Mouse (Mus musculus) embryonic fibroblast, embryonic 13.5 days (primary cell): ENCODE data around the gene Nvl.

ENCODE experiments used
- CTCF ChIP-seq: IDR thresholded peaks from 2 replicates; pipeline ENCODE4 v1.5.1; 2011; ENCODE audit warnings: mild to moderate bottlenecking, control low read depth, low read length, moderate library complexity, borderline replicate concordance; ENCODE audit not compliant: insufficient read depth
- POLR2A ChIP-seq: IDR thresholded peaks from 2 replicates; pipeline ENCODE4 v1.6.1; 2011; ENCODE audit warnings: low read depth, mild to moderate bottlenecking, control low read depth, low read length, moderate library complexity

DNA sequence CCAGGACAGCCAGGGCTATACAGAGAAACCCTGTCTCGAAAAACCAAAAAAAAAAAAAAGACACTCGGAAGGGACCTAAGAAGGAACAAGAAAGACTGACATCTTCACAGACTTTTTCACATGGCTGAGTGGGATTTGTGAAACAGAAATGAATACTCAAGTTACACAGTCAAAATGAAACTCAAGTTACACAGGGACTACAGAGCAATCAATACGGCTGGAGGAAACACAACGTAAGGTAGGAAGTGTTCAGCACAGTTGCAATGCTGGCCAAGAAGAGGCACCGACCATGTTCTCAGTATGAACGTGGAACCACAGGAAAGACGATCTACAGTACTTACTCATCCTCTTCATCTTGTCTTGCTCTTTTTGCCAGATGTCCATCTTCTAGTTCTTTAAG is 5.3 kb downstream of the Nvl start:
- TF ChIP-seq CTCF: no peak
- no peak for TF ChIP-seq POLR2A
